Mouse (Mus musculus) mature B cell (primary cell): ENCODE data around the gene Olfr1420.
"Not testable (repeated sequence)": the region's sequence is repeated elsewhere in the genome, so short reads cannot be mapped to it uniquely, and the experiment has no call there.

Source experiments
- in situ Hi-C: fragments of 300-500 bp; cut with MboI; formaldehyde crosslinking; loops from 2 replicates; pipeline ENCODE4 v1.14.3; 2019

The Olfr1420 gene

GRCm38 (mm10) chr19:11886265-11886664 is at the start of gene Olfr1420:
TSS of gene Olfr1420 (plus strand) at chr19:11886565.
- in situ Hi-C loops = no loop called here

GRCm38 (mm10) chr19:11839119-11839518 is 47.2 kb upstream of the Olfr1420 start, which contains the start of gene Olfr1417:
TSS of gene Olfr1417 (minus strand) at chr19:11839219.
- in situ Hi-C loops = no loop called here

- in situ Hi-C loops = no loop called here
These were observed 40.0 kb upstream of the Olfr1420 start for GRCm38 (mm10) chr19:11846333-11846732.

GRCm38 (mm10) chr19:11852652-11853051 is 33.7 kb upstream of the Olfr1420 start:
- in situ Hi-C loops = no loop called here

GRCm38 (mm10) chr19:11854821-11855220 is 31.5 kb upstream of the Olfr1420 start:
- in situ Hi-C loops = no loop called here

GRCm38 (mm10) chr19:11856506-11856905 is 29.9 kb upstream of the Olfr1420 start:
- in situ Hi-C loops = no loop called here

- in situ Hi-C loops = no loop called here
These were observed 25.4 kb upstream of the Olfr1420 start, which contains the start of gene Olfr1418 for GRCm38 (mm10) chr19:11860966-11861365. TSS of gene Olfr1418 (minus strand) at chr19:11861066.

- in situ Hi-C loops = no loop called here
These were observed 18.5 kb upstream of the Olfr1420 start for GRCm38 (mm10) chr19:11867837-11868236.

- in situ Hi-C loops = no loop called here
These were observed 11.4 kb upstream of the Olfr1420 start, which contains the start of gene Olfr1419 for GRCm38 (mm10) chr19:11875006-11875405. TSS of gene Olfr1419 (minus strand) at chr19:11875106.

- in situ Hi-C loops = not testable (repeated sequence)
These were observed 8.0 kb upstream of the Olfr1420 start for GRCm38 (mm10) chr19:11878404-11878803.

- in situ Hi-C loops = no loop called here
These were observed 24.7 kb downstream of the Olfr1420 start for GRCm38 (mm10) chr19:11911021-11911420.

- in situ Hi-C loops = no loop called here
These were observed 25.2 kb downstream of the Olfr1420 start for GRCm38 (mm10) chr19:11911603-11912002.

GRCm38 (mm10) chr19:11912037-11912532 is 25.7 kb downstream of the Olfr1420 start, which contains the start of gene Patl1:
TSS of gene Patl1 (plus strand) at chr19:11912399.
- in situ Hi-C loops = no loop called here

GRCm38 (mm10) chr19:11912533-11913121 is 26.3 kb downstream of the Olfr1420 start:
- in situ Hi-C loops = no loop called here

GRCm38 (mm10) chr19:11915804-11916203 is 29.4 kb downstream of the Olfr1420 start:
- in situ Hi-C loops = no loop called here

GRCm38 (mm10) chr19:11922068-11922467 is 35.7 kb downstream of the Olfr1420 start:
- in situ Hi-C loops = no loop called here

GRCm38 (mm10) chr19:11922515-11922914 is 36.1 kb downstream of the Olfr1420 start:
- in situ Hi-C loops = not testable (repeated sequence)

GRCm38 (mm10) chr19:11926380-11926779 is 40.0 kb downstream of the Olfr1420 start:
- in situ Hi-C loops = no loop called here

GRCm38 (mm10) chr19:11928025-11928748 is 41.8 kb downstream of the Olfr1420 start:
- in situ Hi-C loops = no loop called here

GRCm38 (mm10) chr19:11946460-11946859 is 60.1 kb downstream of the Olfr1420 start:
- in situ Hi-C loops = not testable (repeated sequence)
